Mouse (Mus musculus): Measurements from ENCODE around the gene Ahnak. TPM values are rescaled to one million over a fixed set of nuclear protein-coding genes. Genes with fewer than 3 reads are reported as not detected.
"Not testable (repeated sequence)": the region's sequence is repeated elsewhere in the genome, so short reads cannot be mapped to it uniquely, and the experiment has no call there.

Ahnak gene
- total RNA-seq, 2 experiments from 2014 or later = 14.5 to 17.8 TPM

GRCm38 (mm10) chr19:9103986-9104385 lies 114.9 kb downstream of the Ahnak start:
- intact Hi-C loops (cut with DNase I) = no loop called here
- DNase-seq (ENCODE audit: extremely low spot score in 1 of 2, low spot score in 2 of 2) = no peak

GRCm38 (mm10) chr19:9105101-9105685 lies 116.1 kb downstream of the Ahnak start:
- intact Hi-C loops (cut with DNase I) = no loop called here
- DNase-seq (ENCODE audit: extremely low spot score in 1 of 2, low spot score in 2 of 2) = no peak

GRCm38 (mm10) chr19:9106096-9106495 lies 117.0 kb downstream of the Ahnak start:
- intact Hi-C loops (cut with DNase I) = no loop called here
- no peak for DNase-seq (ENCODE audit: extremely low spot score in 1 of 2, low spot score in 2 of 2)

DNA sequence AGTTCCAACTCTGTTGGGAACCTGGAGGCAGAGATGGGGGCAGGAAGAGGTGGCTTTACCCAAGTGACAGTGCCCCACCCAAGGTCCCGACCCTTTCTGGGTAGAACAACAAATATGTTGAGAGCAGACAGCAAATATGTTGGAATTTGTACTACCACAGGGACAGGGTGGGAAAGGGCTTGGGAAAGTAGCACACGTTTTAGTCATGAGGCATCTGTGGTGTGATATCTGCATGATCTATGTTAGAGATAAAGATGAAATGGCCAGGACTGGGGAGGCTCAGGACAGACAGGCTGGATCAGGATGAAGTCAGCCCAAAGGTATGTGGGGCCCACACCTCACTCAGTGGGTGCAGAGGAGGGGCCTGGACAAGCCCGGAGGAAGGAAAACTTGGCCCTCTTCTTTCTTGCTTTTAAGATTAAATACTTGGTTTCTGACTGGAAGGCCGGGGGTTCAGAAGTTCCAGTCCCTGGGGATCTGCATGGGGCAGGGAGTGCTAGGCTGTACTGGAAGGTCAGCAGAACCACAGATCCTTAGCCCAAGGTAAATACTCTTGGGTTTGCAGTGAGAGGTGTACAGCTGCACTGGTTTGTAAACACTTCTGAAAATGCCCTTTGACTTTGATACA lies 117.8 kb downstream of the Ahnak start:
- intact Hi-C loops (cut with DNase I) = no loop called here
- no peak for DNase-seq (ENCODE audit: extremely low spot score in 1 of 2, low spot score in 2 of 2)

DNA sequence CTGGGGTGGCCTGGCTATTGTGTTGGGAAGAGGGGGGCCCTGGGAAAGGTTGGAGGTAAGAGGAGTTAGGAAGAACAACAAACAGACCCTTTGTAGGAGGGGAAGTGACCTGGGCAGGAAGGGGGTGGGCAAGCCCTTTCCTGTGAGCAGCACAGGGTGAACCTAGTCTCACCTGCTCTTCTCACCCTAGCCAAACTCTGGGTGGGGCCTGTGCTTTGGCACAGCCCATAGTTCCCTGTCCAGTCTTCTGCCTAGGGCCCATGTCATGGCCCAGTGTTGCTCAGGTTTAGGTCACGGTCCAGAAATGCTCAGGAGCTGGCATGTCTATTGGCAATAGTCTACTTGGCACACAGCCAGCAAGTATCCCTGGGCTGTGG lies 118.3 kb downstream of the Ahnak start:
- peak in 1 of 2 experiments; percentile 36 for DNase-seq (ENCODE audit: extremely low spot score in 1 of 2, low spot score in 2 of 2)
- intact Hi-C loops (cut with DNase I) = no loop called here

DNA sequence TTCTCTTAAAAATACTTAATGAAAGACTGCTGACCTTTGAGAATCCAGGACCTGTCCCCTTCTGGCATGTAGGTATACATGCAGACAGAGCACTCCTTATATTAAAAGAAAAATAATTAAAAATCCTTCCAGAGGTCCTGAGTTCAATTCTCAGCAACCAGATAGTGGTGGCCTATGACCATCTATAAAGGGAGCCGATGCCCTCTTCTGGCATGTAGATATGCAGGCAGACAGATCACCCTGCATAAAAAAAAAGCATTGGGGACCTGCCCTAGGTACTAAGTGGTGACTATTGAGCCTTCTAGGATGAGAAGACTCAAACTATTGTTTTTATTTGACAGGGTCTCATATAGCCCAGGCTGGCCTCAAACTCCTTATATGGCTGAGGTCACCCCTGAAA lies 119.5 kb downstream of the Ahnak start:
- intact Hi-C loops (cut with DNase I) = no loop called here
- no peak for DNase-seq (ENCODE audit: extremely low spot score in 1 of 2, low spot score in 2 of 2)

DNA sequence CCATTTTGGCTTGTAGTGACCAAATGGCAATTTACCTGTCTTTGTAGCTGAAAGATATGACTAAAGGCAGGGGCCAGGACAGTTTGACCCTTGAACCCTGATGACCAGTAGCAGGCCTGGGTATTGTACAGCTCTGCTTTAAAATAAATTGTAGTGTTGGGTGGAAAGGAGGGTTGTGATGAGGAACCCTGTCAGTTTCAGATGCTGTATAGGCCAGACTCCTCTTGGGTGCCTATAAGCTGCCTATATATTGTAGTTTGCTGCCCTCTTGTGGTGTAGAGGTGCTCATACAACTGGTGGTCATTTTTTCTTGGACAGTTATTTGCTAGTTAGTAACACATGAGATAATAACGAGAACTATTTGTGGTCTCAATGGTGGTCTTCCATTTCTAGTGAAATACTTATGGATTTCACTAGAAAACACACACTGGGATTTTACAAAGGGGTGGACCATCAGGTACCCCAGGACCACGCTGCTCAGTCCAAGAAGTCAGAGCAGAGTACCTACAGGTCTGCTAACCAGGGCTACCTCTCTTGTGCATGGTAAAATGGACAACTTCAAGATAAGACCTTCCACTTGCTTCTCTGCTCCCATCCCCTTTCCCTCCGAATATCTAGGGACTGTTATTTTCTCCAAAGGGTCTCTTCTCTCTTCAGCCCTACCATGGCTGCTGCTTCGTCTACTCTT lies 121.2 kb downstream of the Ahnak start:
- intact Hi-C loops (cut with DNase I) = loop anchor here (5.0 kb wide), 2 partner anchors 118 to 133 kb away; no protein-coding TSS in a partner anchor
- peak in 1 of 2 experiments; percentile 67 for DNase-seq (ENCODE audit: extremely low spot score in 1 of 2, low spot score in 2 of 2)

DNA sequence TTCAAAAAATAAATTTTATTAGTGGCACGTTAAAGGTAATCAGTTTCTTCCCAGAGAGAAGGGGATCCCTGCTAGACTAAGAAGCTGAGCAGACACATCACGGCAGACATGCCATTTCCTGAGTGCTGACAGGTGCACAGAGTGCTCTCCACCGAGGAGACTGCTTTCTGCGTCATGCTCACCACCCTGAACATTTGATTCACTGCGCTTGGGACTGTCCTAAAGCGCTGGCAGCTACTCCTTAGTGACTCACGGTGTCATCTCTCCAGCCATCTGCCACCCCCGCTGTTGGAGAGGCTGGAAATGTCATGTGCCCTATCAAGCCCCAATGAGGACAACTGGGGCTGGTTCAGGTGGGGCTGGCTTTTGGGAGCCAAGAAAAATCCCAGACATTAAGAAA lies 123.0 kb downstream of the Ahnak start:
- DNase-seq (ENCODE audit: extremely low spot score in 1 of 2, low spot score in 2 of 2) = no peak
- intact Hi-C loops (cut with DNase I) = loop anchor here (5.0 kb wide), 2 partner anchors 120 to 135 kb away; no protein-coding TSS in a partner anchor

DNA sequence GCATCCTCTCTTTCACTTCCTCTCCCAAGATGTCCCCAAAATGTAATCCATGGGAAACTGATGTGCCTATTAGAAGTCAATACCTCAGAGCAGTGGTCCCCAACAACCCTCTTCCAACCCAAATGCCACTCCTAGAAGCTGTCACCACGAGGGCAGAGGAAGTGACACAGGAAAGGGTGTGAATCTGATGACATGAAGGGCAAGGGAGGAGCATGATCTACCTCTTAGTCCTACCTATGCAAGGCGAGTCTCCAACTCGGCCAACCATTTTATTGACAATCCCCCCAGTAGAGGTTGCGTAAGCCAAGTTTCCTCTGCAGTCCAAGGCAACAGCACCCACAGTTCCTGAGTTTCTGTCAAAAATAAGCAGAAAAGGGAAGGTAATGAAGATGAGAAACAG lies 127.2 kb downstream of the Ahnak start:
- intact Hi-C loops (cut with DNase I) = no loop called here
- DNase-seq (ENCODE audit: extremely low spot score in 1 of 2, low spot score in 2 of 2) = no peak

GRCm38 (mm10) chr19:9117275-9117674 lies 128.2 kb downstream of the Ahnak start:
- intact Hi-C loops (cut with DNase I) = no loop called here
- DNase-seq (ENCODE audit: extremely low spot score in 1 of 2, low spot score in 2 of 2) = no peak

- intact Hi-C loops (cut with DNase I) = no loop called here
- no peak for DNase-seq (ENCODE audit: extremely low spot score in 1 of 2, low spot score in 2 of 2)
Observed at GRCm38 (mm10) chr19:9119655-9120425, 130.8 kb downstream of the Ahnak start.

DNA sequence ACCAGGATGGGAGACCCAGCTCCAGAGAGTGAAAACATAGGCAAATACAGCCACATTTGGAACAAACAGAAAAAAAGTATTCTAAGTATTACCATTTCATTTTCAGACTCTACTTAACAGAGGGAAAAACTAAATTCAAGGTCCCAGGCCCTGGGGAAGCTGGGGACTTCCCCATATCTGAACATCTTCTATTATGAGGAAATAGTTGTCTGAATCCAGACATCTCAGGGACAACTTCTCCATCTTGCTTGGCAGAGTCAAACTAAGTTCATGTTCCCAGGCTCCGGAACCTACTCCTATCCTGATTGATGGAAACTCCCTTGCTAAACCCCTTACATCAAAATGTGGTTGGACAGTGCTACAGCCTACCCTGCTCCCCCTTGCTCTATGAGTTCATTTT lies 133.3 kb downstream of the Ahnak start:
- intact Hi-C loops (cut with DNase I) = no loop called here
- DNase-seq (ENCODE audit: extremely low spot score in 1 of 2, low spot score in 2 of 2) = no peak

GRCm38 (mm10) chr19:9123986-9124385 lies 134.9 kb downstream of the Ahnak start:
- intact Hi-C loops (cut with DNase I); DNase-seq (ENCODE audit: extremely low spot score in 1 of 2, low spot score in 2 of 2): not testable (repeated sequence)

Other genes starting within 250 kb of the Ahnak start
- gene 1700092M07Rik, start 248.6 kb upstream of the Ahnak start, total RNA-seq (2021) = 1 to 10 TPM; 1.3 to 2.2 TPM
- 10 to 100 TPM; 68.1 to 69.0 TPM for gene Stx5a, start 247.9 kb upstream of the Ahnak start, total RNA-seq (2021)
- gene Nxf1, start 232.2 kb upstream of the Ahnak start, total RNA-seq (2021) = 10 to 100 TPM; 72.7 to 76.2 TPM
- 10 to 100 TPM; 87.9 to 93.9 TPM for gene Tmem223, start 218.3 kb upstream of the Ahnak start, total RNA-seq (2021)
- 1 to 10 TPM; 7.2 to 8.9 TPM for gene Tmem179b, start 214.8 kb upstream of the Ahnak start, total RNA-seq (2021)
- gene Taf6l, start 202.9 kb upstream of the Ahnak start, total RNA-seq (2021) = 10 to 100 TPM; 16.4 to 17.8 TPM
- gene Polr2g, start 190.7 kb upstream of the Ahnak start, total RNA-seq (2021) = 100 to 1,000 TPM; 109 to 110 TPM
- gene Zbtb3, start 186.7 kb upstream of the Ahnak start, total RNA-seq (2021) = 1 to 10 TPM; 4.5 to 5.5 TPM
- gene Ttc9c, start 170.0 kb upstream of the Ahnak start, total RNA-seq (2021) = 10 to 100 TPM; 27.7 to 29.0 TPM
- gene Hnrnpul2, start 169.3 kb upstream of the Ahnak start, total RNA-seq (2021) = 10 to 100 TPM; 98.6 to 98.9 TPM
- gene AC129217.1, start 159.5 kb upstream of the Ahnak start, total RNA-seq (2021) = 1 to 10 TPM in 1 of 2 experiments, not detected in 1; 1.9 TPM
- gene Bscl2, start 151.8 kb upstream of the Ahnak start, total RNA-seq (2021) = 10 to 100 TPM; 96.1 to 97.0 TPM
- gene Gng3, start 150.1 kb upstream of the Ahnak start, total RNA-seq (2021) = 100 to 1,000 TPM; 319 to 328 TPM
- gene Lrrn4cl, start 138.5 kb upstream of the Ahnak start, total RNA-seq (2021) = 1 to 10 TPM in 1 of 2 experiments, under 1 TPM in 1; 0.43 to 1.0 TPM
- gene Ubxn1, start 117.8 kb upstream of the Ahnak start, total RNA-seq (2021) = 100 to 1,000 TPM; 101 TPM
- gene Uqcc3, start 108.4 kb upstream of the Ahnak start, total RNA-seq (2021) = 10 to 100 TPM; 26.1 to 33.3 TPM
- gene Lbhd1, start 105.6 kb upstream of the Ahnak start, total RNA-seq (2021) = 1 to 10 TPM; 3.4 to 7.9 TPM
- gene Gm49403, start 105.4 kb upstream of the Ahnak start, total RNA-seq (2021) = not detected
- 10 to 100 TPM; 19.5 to 23.4 TPM for gene 1810009A15Rik, start 100.4 kb upstream of the Ahnak start, total RNA-seq (2021)
- 1 to 10 TPM in 1 of 2 experiments, not detected in 1; 1.7 TPM for gene Gm49416, start 100.4 kb upstream of the Ahnak start, total RNA-seq (2021)
- gene Ints5, start 96.3 kb upstream of the Ahnak start, total RNA-seq (2021) = 10 to 100 TPM; 22.0 to 23.1 TPM
- gene Ganab, start 91.2 kb upstream of the Ahnak start, total RNA-seq (2021) = 10 to 100 TPM; 94.4 to 96.8 TPM
- 100 to 1,000 TPM; 141 to 144 TPM for gene B3gat3, start 68.9 kb upstream of the Ahnak start, total RNA-seq (2021)
- gene Rom1, start 59.9 kb upstream of the Ahnak start, total RNA-seq (2021) = 1 to 10 TPM; 2.1 to 2.4 TPM
- gene Eml3, start 59.7 kb upstream of the Ahnak start, total RNA-seq (2021) = 1 to 10 TPM; 7.5 to 8.5 TPM
- 10 to 100 TPM; 50.2 to 52.4 TPM for gene Mta2, start 47.4 kb upstream of the Ahnak start, total RNA-seq (2021)
- 10 to 100 TPM; 14.6 to 16.0 TPM for gene Tut1, start 35.4 kb upstream of the Ahnak start, total RNA-seq (2021)
- gene Eef1g, start 22.2 kb upstream of the Ahnak start, total RNA-seq (2021) = 100 to 1,000 TPM; 228 to 251 TPM
- gene Scgb1a1, start 98.7 kb downstream of the Ahnak start, total RNA-seq (2021) = not detected
- gene Asrgl1, start 146.4 kb downstream of the Ahnak start, total RNA-seq (2021) = 10 to 100 TPM; 86.4 to 86.9 TPM

All from left cerebral cortex, postnatal 10 days (tissue).